Mouse (Mus musculus): Measurements from ENCODE around the gene Fyn.

DNA sequence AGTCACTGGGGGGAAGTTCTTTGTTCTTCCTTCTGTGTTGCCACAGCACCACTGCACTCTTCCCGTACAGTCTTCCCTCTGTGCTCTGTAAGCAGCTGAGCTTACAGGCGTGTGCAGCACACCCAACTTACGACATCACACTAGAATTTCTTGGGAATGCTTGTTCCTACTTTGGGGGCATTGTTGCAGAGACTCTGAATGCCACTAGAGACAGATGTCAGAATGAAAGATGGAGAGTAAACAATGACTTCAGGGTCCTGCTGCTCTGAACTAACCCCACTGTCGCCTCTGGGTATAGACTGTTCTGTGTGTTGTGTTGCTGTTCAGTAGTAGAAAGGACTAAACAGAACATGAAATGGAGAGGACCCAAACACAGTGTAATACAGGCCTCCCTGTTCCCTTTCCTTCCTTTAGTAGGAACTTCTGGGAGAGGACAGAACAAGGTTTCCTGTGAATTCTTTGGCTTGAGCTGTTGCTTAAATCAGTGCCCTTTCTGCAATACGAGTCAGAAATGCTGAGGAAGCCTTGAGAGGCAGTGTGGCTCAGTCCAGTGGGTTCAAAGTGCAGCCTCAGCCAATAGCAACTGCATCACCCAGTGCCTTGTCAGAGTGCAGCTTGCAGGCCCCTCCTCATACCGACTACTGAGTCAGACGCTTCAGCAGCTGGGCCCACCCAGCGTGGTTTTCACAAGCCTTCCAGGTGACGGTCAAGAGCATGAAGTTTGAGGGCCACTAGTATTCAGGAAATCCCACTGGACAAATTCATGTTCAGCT is 121.9 kb downstream of the Fyn start:
- no peak for TF ChIP-seq CTCF (IDR thresholded peaks at IDR 0.05; ENCODE audit: low read depth)
- TF ChIP-seq EP300 (IDR thresholded peaks at IDR 0.05; ENCODE audit: low read depth), result no peak
